Mouse (Mus musculus) spleen, postnatal 10 days (tissue): ENCODE results near the gene Olfr1414.
"Not testable (repeated sequence)": the region's sequence is repeated elsewhere in the genome, so short reads cannot be mapped to it uniquely, and the experiment has no call there.

Source experiments
- DNase-seq, 2 experiments: peaks; one replicate each; pipeline ENCODE4 v3.0.0; 2021 to 2022; ENCODE audit warnings: low spot score in 2 of 2

Olfr1414 gene

GRCm38 (mm10) chr1:92518561-92518960 is at the start of gene Olfr1414:
Gene Olfr1414 (minus strand): TSS chr1:92518661.
- DNase-seq, result no peak

DNA sequence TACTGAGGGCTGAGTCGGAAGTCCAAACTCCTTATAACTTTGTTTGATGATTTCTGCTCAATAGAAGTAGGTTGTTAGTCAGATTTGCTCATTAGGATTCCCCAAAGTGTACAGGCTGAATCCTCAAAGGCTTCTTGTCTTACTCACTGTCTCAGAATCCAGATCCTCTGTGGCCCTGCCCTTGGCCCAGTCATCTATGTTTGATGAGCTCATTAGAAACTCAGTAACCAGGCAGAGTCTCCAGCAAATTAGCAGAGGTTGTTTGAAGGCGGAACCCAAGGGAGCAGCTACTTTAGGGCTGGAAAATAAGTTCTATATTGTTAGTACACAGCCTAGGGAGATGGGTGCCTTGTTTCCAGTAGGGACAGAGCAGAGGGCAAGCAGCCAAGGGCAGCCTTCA is 27.5 kb upstream of the Olfr1414 start:
- DNase-seq, result no peak

DNA sequence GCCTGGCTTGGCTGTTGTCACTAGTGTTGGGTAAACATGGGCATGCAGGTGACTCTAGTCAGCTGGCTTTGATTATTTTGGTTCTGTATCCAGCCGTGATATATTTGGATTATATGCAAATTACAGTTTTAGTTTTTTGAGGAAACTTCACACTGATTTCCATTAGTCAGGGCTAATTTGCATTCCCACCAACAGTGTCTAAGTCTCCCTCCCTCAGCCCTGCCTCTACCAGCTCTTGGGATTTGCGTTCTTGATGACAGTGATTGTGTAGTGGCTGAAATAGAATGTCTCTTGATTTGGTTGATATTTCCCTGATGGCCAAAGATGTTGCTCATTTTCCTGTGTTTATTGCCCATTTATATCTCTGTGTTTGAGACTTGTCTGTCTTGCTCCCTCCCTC is 20.6 kb upstream of the Olfr1414 start:
- DNase-seq, result no peak

DNA sequence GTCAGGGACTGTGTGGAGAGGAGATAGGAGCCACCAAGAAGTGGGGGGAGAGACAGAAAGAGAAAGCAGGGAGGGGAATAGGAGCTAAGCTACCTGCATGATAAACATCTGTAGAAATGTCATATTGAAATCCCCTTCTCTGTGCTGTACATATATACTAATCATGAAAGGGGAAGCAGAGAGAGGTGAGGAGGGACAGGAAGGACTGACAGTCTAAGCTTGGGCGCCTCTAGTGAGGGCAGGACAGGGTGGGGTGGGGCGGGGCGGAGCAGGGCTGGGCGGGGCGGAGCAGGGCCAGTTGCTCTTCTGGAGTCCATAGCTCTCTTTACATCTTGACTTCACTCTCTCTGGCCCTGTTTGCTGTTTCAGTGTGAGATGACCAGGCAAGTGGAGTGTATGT is 18.5 kb upstream of the Olfr1414 start:
- DNase-seq, result no peak

- no peak for DNase-seq
Measured at GRCm38 (mm10) chr1:92523764-92524163, 5.3 kb upstream of the Olfr1414 start.

DNA sequence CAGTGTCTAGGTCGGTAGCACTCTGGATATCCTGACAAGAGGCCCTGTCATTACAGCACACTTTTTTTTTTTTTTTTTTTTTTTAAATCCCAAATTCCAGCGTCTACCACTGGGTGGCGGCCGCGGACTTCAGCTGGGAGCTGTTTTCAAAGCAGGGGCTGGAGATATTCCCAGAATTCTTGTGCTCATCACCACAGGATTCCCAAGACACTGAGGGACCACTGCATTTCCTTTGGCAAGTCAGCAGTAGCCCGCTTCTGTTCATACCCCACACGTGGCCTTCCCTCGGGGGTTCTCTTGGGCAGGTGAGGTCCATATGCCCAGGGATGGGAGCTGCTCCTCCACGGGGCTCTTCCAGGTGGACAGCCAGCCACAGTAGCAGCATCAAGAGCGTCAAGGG is 2.9 kb upstream of the Olfr1414 start:
- no peak for DNase-seq

DNA sequence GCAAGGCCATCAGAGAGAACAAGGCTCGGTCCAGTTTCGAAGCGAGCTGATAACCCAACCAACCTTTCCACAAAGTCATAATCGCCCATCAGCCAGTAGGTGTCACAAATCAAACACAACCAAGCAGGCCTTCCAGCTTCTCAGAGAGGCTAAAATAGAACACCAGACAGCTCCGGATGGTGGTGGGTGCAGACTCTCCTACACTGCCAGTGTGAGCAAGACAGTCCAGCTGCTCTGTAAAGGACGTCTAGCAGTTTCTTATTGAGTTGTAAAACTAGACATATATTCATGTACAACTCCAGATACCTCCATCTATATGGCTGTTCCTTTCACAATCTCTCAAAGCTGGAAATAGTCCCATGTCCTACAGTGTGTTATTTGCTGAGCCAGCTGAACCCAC is 585 bp upstream of the Olfr1414 start:
- DNase-seq, result no peak

- no peak for DNase-seq
Measured at GRCm38 (mm10) chr1:92515390-92515789, 3.1 kb downstream of the Olfr1414 start.

- DNase-seq, result not testable (repeated sequence)
Measured at GRCm38 (mm10) chr1:92511646-92512045, 6.8 kb downstream of the Olfr1414 start.

- DNase-seq, result no peak
Measured at GRCm38 (mm10) chr1:92496001-92496400, 22.5 kb downstream of the Olfr1414 start, which contains the start of gene Olfr1415. Gene Olfr1415 (minus strand): TSS chr1:92496101.

DNA sequence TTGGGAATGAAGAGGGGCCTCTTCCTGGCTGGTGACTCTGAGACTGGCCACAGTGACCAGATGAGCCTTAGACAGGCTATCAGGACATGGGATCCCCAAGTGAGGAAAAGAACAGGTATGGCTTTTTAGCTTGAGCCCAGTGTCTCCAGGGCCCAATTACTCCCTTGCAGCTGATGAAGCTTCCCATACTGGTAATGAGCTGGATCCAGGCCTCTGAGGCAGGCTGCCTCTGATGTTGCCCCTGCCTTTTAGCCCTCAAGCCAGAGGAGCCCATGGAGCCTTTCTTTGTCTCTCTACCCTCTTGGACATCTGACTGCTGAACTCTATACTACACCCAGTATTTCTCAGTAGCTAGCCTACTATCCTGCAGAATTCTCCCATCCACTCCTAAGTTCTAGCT is 33.4 kb downstream of the Olfr1414 start, which contains the start of gene Olfr1416:
TSS of gene Olfr1416 (minus strand) at position 101 of the 400 bp plus-strand sequence.
- no peak for DNase-seq

- no peak for DNase-seq
Measured at GRCm38 (mm10) chr1:92474066-92474578, 44.3 kb downstream of the Olfr1414 start.

- DNase-seq, result peak; percentile 96 to 98
Measured at GRCm38 (mm10) chr1:92473165-92474041, 45.1 kb downstream of the Olfr1414 start, which contains the start of gene Ndufa10. Gene Ndufa10 (minus strand): TSS chr1:92473860.

- DNase-seq, result no peak
Measured at GRCm38 (mm10) chr1:92468891-92469290, 49.6 kb downstream of the Olfr1414 start.

DNA sequence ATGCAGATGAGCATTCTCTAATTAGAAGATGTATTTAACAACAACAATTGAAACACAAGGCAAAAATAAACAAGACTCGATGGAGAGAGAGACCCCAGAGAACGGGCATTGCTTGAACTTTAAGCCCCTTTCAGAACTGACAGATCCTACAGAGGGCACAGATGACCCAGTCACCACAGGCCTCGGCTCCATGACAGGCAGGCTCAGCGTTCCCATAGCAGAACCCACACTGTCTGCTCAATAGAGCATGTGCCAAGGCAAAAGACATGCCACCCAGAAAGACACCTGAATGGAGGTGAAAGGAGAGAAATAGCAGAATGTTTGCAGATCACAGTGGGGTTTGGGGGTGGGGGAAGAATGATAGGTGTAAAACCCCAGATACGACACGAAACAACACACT is 60.0 kb downstream of the Olfr1414 start:
- DNase-seq, result no peak

GRCm38 (mm10) chr1:92457758-92458157 is 60.7 kb downstream of the Olfr1414 start:
- no peak for DNase-seq
